Mouse (Mus musculus) thymus, postnatal 25 days (tissue): ENCODE results near the gene Hba-x.

Source experiments
- DNase-seq: peaks from one replicate; pipeline ENCODE4 v3.0.0; 2022

Hba-x gene

GRCm38 (mm10) chr11:32276347-32276746 lies at the start of gene Hba-x:
Gene Hba-x (plus strand): TSS chr11:32276400.
- DNase-seq, result no peak

DNA sequence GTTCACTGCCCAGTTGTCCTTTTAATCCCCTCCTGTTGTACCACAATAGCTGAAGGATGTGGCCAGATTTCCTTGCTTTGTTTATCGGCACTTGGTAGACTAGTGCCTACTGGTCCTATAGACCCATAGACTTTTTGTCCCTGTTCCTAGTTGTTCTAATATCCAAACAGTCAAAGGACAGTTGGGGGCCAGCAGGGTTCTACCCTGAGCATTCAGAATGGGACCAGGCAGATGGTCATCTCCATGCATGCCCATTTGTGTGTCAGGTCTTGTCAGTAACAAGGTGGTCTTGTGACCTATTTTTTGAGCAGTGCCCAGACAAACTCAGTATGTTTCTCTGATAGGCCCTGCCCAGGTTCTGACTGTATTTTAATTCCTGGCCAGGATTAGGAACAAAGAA lies 49.2 kb upstream of the Hba-x start:
- no peak for DNase-seq

- DNase-seq, result no peak
These were observed 48.6 kb upstream of the Hba-x start for GRCm38 (mm10) chr11:32227555-32227954.

- DNase-seq, result no peak
These were observed 47.8 kb upstream of the Hba-x start for GRCm38 (mm10) chr11:32228292-32228845.

DNA sequence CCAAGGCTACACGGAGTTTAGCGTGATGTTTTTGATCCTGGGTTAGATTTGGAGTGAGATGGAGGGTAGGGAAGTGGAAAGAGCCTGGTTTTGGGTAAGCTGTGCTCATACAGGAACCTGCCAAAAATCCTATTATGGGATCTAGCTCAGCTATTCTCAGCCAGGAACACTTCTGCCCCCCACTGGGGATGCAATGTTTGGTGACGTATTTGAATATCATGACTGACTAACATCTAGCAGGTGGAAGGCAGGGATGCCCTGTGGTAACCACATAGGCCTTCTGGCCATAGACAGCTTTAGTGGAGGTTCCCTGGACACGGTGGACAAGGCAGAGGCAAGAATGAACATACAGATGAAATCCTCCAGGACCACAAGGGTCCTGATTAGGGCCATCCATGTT lies 46.0 kb upstream of the Hba-x start:
- no peak for DNase-seq

DNA sequence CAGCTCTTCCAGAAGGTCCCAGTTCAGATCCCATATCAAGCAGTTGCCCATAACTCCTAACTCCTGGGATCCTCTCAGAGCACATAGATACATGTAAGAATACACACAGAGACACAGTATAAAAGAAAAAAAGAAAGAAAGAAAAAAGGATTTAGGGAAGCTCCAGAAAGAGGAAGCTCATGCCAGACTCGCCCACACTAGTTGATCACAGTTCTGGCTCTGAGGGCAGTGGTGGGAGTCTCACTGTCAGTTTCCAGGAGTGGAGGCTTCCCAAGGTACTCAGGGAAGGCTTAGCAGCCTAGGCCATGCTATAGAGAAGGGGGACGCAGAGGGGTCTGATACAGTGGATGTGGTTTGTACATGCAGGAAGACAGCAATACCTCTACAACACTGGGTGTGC lies 45.1 kb upstream of the Hba-x start:
- DNase-seq, result no peak

- no peak for DNase-seq
These were observed 43.4 kb upstream of the Hba-x start for GRCm38 (mm10) chr11:32232848-32233247.

DNA sequence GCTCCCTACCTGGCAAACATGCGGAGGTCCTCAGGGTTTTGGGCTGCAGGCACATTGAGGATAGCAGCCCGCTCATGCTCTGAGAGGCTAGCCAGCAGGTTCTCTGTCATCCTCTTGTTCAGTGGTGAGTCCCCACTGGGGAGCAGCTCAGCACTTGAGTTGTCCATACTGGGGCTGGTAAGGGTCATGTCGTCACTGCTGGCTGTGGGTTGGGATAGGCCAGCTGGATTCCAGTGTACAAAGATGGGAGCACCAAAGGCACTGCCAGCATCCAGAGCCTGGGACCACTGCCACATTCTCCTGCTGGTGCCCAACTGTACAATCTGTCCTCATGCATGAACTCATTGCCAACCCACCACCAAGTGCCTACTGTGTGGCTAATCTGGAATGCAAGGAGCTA lies 42.3 kb upstream of the Hba-x start:
- DNase-seq, result no peak

GRCm38 (mm10) chr11:32234816-32235485 lies 41.2 kb upstream of the Hba-x start:
- DNase-seq, result no peak

DNA sequence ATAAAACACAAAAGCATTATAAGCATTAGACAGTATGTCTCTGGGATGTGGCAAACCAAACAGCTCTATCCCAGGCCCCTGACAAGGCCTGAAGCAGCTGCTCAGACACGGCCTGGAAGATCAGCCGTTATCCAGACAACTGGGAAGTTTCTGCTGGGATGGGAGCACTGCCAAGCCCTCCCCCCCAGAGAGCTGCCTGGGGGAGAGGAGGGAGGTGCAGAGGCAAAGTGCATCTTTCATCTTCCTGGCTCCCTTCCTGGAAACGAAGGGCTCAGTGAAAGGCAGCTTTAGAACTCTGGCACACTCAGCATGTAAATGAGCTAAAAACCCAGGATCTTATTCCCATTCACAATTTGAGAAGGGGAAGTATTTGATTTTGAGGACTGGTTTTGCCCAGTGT lies 40.6 kb upstream of the Hba-x start:
- DNase-seq, result no peak

DNA sequence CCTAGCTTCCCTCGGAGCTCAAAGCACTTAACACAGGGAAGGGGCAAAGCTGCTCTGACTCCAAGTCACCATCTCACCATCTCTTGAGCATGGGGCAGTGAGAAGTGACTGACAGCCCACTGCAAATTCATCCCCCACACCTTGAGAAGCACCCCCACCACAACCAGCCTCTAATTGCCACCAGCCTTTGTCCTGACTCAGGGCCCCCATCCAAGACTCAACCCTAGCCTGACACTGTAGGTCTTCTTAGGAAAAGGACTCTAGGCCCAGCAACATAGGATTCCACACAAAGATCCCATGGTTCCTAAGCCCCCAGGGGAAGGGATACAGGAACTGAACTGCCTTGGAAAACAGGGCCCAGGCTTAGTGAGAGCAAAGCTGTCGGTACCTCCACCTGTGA lies 40.1 kb upstream of the Hba-x start:
- no peak for DNase-seq

- DNase-seq, result peak; percentile 27
These were observed 39.3 kb upstream of the Hba-x start for GRCm38 (mm10) chr11:32236712-32237410.

GRCm38 (mm10) chr11:32237411-32237795 lies 38.8 kb upstream of the Hba-x start:
- no peak for DNase-seq

DNA sequence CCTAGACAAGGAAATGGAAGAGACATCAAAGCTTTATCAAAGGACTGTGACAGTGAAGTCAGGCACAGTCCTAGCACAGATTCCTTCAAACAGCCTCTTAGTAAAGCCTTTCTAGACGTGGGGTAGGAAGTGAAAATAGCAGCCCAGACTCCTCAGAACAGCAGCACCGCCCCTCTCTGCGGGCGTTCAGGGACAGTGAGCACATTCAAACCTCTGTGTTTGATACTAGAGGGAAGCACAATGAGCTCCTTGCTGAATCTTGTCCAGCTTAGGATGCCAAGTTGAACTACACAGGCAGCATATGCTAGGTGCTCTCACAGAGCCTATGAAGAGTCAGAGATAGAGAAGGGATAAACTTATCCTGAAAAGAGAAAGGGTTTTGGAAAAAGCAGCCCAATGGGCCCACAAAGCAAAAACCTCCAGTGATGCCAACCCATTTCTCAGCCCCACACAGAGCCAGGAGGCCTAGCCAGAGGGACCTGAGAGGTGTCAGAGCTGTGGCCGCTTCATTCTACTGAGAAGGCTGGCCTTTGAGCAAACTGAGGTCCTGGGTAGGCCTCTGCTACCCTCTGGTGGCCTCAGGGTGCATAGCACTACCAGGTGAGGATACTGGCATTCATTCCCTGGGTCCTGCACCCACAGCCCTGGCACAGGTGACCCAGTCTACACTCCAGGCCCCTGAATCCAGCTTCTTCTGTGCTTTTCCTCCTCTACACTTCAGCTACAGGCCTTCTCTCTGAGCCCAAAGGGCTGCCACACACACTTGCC lies 37.9 kb upstream of the Hba-x start:
- DNase-seq, result peak; percentile 79

- no peak for DNase-seq
These were observed 34.8 kb upstream of the Hba-x start for GRCm38 (mm10) chr11:32241391-32241790.

DNA sequence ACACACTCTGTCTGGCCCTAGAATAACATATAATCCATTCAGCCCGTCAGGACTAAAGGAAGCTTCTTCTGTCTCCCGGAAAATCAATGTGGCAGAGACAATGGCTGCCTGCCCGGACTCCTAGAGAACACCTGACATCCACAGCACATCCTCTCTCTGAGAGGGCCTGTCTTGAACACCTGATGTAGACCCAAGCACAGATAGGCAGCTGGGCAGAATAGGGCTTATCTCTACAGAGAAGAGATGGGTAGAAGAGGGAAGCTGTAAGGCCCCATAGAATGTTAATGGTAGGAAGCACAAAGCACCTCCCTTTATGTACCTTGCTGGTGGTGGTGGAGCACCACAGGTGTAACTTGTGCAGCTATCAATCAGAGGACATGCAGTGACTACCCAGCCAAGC lies 34.0 kb upstream of the Hba-x start:
- no peak for DNase-seq

- no peak for DNase-seq
These were observed 32.8 kb upstream of the Hba-x start for GRCm38 (mm10) chr11:32243205-32243955.

- no peak for DNase-seq
These were observed 32.1 kb upstream of the Hba-x start for GRCm38 (mm10) chr11:32244064-32244463.

GRCm38 (mm10) chr11:32244617-32245016 lies 31.6 kb upstream of the Hba-x start:
- DNase-seq, result no peak

DNA sequence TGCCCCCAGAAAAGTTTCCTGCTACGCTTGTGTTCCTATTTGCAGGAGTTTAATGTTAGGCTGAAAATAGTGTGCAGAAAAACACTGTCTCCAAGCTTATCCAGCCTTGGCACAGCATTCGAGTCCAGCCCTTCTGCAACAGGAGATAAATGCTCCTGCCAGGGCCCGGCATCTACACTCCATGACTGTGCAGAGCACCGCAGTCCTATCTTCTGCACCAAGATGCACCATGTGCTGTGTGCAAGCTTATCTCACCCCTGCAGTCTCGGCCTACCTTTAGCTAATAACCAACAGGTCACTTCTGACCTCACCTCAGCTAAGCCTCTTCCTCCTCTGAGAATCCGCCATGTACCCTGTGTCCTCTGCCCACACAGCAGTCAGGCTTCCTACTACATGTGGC lies 30.6 kb upstream of the Hba-x start:
- no peak for DNase-seq

- peak; percentile 47 for DNase-seq
These were observed 29.1 kb upstream of the Hba-x start for GRCm38 (mm10) chr11:32247068-32247467.

DNA sequence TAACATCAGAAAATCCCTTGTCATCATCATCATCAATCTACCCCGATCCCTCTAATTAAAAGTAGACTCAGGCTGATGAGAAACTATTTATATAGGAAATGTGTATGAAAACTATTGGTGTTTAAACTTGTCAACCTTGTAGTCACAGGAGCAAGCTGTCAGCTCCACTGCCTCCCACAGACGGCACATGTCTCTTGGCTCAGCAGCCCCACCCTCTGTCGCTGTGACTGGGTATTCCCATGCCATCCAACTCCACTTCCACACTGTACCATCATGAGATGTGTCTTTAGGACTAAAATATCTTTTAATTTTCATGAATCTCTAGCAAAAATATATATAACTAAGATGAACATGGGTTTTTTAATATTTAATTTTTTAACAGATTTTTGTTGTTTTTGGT lies 27.9 kb upstream of the Hba-x start:
- no peak for DNase-seq
